In genomic region chr15:13284219-13284618, GRCm38 (mm10) we compare ENCODE assay signal across 16 mouse cellular contexts.
A peak's percentile ranks its signal among the peaks of the same experiment; 100 is the strongest.
DNase-seq lines count a peak whose midpoint lies in the region; TF ChIP-seq lines count a peak whose summit lies in the region.
"Had no signal": no experiment of that assay in that cellular context is flagged by ENCODE, and none has a peak within 500 bp of the region (broad histone marks: within the 10 kb centered on the region; RNA-seq: fewer than 3 reads in every experiment).

No protein-coding gene starts in this region.

- WGBS in heart, embryonic 10.5 days = 93% methylated on average over 2 of the region's 2 CpGs

- peak; percentile 47 to 64 for DNase-seq in cerebellum, postnatal 10 days
- no peak for DNase-seq in cerebellum, adult 11 months
- DNase-seq in heart, adult 8-10 months (ENCODE audit: low spot score) = peak; percentile 68
- no peak for DNase-seq in heart, embryonic 10.5 days (ENCODE audit: low spot score)
- peak; percentile 92 for DNase-seq in brain, embryonic 14.5 days (ENCODE audit: low read depth)
- peak; percentile 27 for DNase-seq in heart, postnatal 4 days
- DNase-seq in layer of hippocampus, adult 11-12 months (ENCODE audit: low spot score) = no peak
- no peak for DNase-seq in B cell, adult 2 months
- DNase-seq: adrenal gland, postnatal 10 days; kidney, adult 8-10 months; layer of hippocampus, adult 9-11 months; liver, embryonic 13.5 days; retina, postnatal 1 day; thymus, postnatal 14 days had no signal

- H3K4me1 ChIP-seq in heart, embryonic 10.5 days = 0 out of 2 replicates have a peak, but pooled peaks cover 2% of the 10 kb centered on the region
- H3K4me1 ChIP-seq: liver, embryonic 13.5 days; megakaryocyte, embryonic 14.5 days; neural tube, embryonic 12.5 days had no signal

- no peaks in the 10 kb centered on the region for H3K27me3 ChIP-seq in heart, embryonic 10.5 days (ENCODE audit: insufficient read depth, poor library complexity, severe bottlenecking)
- H3K27me3 ChIP-seq: liver, embryonic 13.5 days; megakaryocyte, embryonic 14.5 days; neural tube, embryonic 12.5 days had no signal

- TF ChIP-seq CTCF in brain, embryonic 14.5 days (IDR thresholded peaks at IDR 0.05; ENCODE audit: borderline replicate concordance, extremely low read depth, insufficient read depth, insufficient read length) = no peak

- TF ChIP-seq POLR2A in brain, embryonic 14.5 days (IDR thresholded peaks at IDR 0.05; ENCODE audit: borderline replicate concordance, extremely low read depth, insufficient read depth, insufficient read length, poor library complexity, severe bottlenecking) = no peak

- no peak overlapping the region for H3K27ac ChIP-seq in heart, embryonic 10.5 days
- H3K27ac ChIP-seq: liver, embryonic 13.5 days; neural tube, embryonic 12.5 days had no signal

- H3K4me3 ChIP-seq in heart, embryonic 10.5 days = no peak overlapping the region
- H3K4me3 ChIP-seq: liver, embryonic 13.5 days; megakaryocyte, embryonic 14.5 days; neural tube, embryonic 12.5 days had no signal

- H3K36me3 ChIP-seq in heart, embryonic 10.5 days = no peaks in the 10 kb centered on the region
- H3K36me3 ChIP-seq: liver, embryonic 13.5 days; neural tube, embryonic 12.5 days had no signal

- H3K9me3 ChIP-seq in heart, embryonic 10.5 days = no peaks in the 10 kb centered on the region
- H3K9me3 ChIP-seq: liver, embryonic 13.5 days; neural tube, embryonic 12.5 days had no signal

Comparison
In these comparisons a context has a peak if more than half of its experiments do, and no peak if none do; other contexts are left out.
1. DNase-seq: peak in cerebellum, postnatal 10 days (2 of 2), heart, adult 8-10 months (single experiment), brain, embryonic 14.5 days (single experiment) and heart, postnatal 4 days (single experiment); none in cerebellum, adult 11 months (single experiment), heart, embryonic 10.5 days (single experiment), layer of hippocampus, adult 11-12 months (single experiment) and B cell, adult 2 months (0 of 2).